Mouse (Mus musculus): ENCODE results near the gene Gm47959.
"Not testable (repeated sequence)": the region's sequence is repeated elsewhere in the genome, so short reads cannot be mapped to it uniquely, and the experiment has no call there.

Gm47959 gene

DNA sequence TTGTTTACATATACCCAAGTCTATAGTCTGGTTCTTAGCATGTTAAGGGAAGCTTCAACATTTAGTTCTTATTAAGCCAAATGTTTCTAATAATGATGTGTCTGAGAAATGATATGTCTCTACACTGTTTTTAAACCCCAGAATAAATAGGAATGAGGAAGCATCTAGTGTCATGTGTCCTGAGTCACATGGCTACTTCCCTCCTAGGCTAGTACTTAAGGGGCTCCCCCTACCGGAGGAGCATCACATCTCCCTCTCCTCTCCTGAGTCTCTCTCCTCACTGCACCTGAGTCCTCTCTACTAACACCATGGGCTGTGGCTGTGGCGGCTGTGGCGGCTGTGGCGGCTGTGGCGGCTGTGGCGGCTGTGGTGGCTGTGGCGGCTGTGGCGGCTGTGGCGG is at the start of gene Gm47959:
Gene Gm47959, plus strand, starts transcription at position 243 of the 400 bp plus-strand sequence.
- DNase-seq (ENCODE audit: low read depth, low spot score), result not testable (repeated sequence)

DNA sequence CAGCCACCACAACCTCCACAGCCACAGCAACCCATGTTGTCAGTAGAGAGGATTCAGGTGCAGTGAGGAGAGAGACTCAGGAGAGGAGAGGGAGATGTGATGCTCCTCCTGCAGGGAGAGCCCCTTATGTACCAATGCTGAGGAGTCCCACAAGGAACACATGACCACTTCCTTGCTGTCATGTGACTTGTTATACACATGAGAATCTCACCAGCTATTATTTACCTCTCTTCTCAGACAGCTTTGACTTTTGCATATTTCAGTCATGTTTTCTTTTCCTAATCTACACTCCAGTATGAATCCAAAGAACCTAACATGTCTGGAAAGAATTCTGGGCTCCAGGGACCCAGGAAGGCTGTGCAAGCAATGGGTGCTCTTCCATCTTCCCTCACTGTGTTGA is 44.4 kb upstream of the Gm47959 start, which contains the start of gene Gm7544:
Gene Gm7544, minus strand, starts transcription at position 101 of the 400 bp plus-strand sequence.
- DNase-seq (ENCODE audit: low read depth, low spot score), result not testable (repeated sequence)

DNA sequence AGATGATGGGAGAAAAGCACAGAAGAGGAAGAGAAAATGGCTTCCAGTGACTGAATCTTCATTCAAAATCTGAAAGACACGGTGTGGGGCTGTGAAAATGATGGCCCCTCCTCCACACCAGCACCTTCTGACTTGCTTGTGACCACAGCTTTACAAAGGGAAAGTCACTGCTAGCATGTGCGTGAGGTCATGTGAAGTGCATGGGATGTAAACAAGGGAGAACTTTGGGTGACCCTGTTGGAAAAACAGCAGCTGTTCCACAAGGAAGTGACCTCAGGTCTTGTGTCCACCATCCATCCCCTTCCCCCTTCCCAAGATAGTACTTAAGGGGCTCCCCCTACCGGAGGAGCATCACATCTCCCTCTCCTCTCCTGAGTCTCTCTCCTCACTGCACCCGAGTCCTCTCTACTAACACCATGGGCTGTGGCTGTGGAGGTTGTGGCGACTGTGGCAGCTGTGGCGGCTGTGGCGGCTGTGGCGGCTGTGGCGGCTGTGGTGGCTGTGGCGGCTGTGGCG is 40.4 kb upstream of the Gm47959 start, which contains the start of gene Gm47955:
Gene Gm47955, plus strand, starts transcription at position 417 of the 516 bp plus-strand sequence.
- no peak for DNase-seq (ENCODE audit: low read depth, low spot score)

DNA sequence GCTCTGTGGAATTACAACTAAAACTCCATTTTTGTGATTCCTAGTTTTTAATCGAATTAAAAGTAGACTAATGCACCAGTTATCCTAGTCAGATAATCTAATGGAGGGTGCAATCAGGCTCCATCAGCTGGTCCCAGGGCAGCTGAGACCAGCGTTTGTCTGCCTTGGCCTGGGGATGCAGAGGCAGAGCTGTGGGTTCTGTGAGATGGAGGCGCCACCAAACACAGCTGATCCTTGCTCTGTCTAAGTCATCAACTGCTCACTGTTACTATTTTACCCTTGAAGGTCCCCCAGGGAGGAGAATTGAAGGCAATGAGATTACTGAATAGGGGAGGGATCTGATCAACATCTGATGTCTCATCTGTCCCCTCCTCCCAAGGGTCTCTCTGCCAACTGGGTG is 33.9 kb upstream of the Gm47959 start:
- no peak for DNase-seq (ENCODE audit: low read depth, low spot score)

DNA sequence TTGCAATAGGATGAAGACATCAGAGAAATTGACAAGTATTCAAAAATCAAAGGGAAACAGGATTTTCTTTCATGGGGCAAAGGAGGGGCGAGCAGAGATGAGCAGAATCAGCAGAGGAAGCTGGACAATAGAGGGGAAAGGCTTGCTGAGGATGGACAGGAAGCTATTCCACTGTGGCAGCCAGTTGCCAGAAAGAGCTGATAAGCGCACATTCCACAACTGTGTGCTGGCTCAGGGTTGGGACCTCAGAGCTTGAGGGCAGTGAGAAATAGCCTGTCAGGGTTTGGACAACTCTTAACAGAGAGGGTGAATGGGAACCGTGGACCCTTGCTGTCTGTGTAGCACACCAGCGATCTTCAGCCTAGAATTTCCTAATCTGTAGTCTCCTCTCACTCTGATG is 28.3 kb upstream of the Gm47959 start:
- DNase-seq (ENCODE audit: low read depth, low spot score), result no peak

DNA sequence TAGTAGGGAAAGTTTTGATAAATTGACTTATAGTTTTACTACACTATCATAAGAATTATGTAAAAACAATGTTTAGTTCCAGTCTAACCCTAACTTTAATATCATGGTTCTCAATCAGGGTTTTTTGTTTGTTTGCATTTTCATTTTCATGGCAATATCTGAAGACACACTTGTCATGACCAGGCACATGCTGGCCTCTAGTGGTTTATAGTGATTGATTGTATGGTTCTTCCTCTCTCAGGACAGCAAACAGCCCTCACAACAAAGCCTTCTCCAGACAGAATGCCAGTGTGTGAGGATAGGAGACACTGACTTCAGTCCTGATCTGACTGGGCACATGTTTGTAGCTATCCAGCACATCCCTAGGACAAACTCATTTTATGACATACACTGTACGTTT is 27.1 kb upstream of the Gm47959 start:
- no peak for DNase-seq (ENCODE audit: low read depth, low spot score)

DNA sequence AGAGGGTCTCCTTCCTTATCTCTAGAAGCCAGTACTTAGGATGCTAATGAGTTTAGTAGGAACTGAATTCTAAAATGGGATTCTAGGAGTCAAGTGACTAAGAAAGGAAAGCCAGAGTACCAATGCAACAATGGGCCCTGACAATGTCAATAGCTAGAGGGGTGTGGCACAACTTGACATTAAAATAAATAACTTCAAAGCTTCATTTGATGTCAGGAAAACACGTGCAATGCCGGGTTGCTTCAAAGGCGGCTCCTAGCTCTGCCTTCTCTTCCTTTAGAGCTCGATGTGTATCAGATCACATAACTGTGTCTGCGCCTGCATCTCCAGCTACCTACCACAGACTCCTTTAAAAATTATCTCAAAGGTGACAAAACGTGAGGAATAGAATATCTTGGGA is 26.4 kb upstream of the Gm47959 start:
- DNase-seq (ENCODE audit: low read depth, low spot score), result no peak

DNA sequence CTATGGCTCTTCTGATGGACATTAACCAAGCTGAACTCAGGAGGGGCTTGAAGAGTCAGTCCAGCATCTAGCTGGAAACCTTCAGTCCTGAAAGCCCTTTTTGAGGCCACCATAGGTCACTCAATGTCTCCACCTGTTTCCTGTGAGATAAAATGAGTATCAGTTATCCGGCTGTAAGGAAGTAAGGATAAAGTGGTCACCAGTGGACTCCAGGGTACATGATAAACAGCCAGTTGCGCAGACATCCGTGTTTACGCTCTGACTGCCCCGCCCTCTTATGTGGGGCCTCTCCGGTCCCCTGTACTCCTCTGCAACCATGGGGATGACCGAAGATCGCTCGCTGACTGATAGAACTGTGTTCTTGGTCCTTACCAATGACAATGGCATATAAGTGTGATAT is 26.0 kb upstream of the Gm47959 start:
- DNase-seq (ENCODE audit: low read depth, low spot score), result no peak

DNA sequence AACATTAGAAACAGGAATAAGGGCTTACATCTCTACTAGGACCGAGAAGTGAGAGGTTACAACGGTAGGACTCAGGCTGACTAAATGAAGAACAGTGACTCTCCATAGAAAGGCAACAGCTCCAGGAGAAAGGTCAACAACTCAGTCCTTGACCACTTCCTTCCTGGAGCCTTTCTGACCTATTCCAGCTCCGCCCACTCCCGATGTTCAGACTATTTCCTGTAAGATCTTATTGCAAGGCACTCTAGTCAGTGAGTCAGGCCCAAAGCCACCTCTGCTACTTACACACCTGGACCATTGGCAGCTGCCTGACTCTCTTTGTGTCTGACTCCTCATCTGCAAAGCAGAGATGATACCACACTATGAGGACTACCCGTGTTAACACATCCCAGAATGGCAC is 24.6 kb upstream of the Gm47959 start:
- DNase-seq (ENCODE audit: low read depth, low spot score), result no peak

DNA sequence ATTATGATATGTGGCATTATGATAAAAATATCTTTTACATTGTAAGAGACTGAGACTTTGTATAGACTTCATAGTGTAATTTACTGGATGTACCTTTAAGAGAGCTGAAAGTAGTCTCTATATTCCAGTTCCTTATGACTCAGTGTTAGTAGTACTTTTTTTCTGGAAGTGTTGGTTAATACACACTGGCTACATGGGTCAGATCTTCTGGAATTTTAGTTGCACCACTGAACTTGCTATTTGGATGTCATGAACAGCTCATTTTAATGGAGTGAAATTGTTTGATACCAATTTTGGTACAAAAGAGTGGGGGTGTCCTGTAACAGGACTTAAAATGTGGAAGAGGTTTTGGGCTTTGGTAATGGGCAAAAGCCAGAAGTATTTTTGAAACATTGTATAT is 22.5 kb upstream of the Gm47959 start:
- DNase-seq (ENCODE audit: low read depth, low spot score), result no peak

DNA sequence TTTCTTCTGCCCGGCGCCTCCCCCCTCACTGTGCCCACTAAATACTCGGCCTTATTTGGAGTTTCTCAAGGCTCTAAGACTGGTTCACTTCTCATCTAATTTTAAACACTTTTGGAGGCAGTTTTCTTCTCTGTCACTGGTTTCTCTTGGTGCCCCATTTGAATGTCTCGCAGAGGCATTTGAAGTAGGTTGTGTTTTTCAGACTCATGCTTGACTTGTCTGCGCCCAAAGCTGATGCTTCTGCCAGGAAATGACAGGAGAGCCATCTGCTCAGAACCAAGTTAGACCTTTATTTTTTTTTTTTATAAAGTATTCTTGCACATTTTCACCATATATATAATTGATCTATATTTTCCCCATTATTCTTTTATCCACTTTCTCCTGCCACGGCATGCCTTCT is 13.6 kb upstream of the Gm47959 start:
- DNase-seq (ENCODE audit: low read depth, low spot score), result no peak

DNA sequence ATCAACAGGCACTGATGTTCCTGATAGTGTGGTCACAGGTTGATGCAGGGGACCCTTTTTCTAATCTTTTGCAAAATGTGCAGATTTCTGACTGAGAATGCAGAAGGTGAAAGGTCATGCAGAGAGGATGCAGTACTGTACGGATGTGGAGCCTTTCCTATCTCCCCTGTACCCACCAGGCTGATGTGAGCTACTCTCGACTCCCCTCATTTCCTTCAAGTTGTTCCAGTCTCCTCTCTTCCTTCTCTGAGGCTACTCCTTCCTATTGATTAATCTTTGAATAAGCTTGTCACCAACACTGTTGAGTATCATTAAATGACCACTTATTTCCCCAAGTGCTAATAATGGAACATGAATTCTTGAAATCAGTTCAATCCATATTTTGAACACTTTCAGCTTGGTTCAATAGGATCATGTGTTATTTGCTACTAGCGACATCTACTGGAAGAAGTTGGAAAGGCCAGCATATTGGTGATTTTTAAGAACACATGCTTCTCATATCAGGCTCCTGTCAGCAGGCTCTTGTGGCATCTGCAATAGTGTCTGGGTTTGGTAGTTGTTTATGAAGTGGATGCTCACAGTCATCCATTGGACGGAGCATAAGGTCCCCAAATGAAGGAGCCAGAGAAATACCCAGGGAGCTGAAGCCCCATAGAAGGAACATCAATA is 12.7 kb upstream of the Gm47959 start:
- DNase-seq (ENCODE audit: low read depth, low spot score), result peak; percentile 43

DNA sequence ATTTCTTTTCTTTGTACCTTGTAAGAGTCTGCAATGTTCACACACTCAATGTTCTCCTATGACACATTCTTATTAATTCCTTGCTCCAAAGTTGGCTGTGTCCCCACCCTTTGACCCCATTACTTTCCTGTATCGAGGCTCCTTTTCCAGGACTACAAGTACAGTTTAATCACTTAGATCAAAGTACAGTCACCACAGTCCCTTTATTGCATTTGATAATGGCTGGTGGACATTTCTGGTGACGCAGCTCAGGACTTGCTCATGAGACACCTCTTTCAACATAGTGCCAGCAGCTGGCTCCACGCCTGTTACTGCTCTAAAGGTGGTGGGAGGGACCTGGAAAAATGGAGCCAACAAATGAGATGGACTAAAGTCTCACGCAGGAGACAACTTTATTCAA is 9.3 kb upstream of the Gm47959 start:
- DNase-seq (ENCODE audit: low read depth, low spot score), result no peak

DNA sequence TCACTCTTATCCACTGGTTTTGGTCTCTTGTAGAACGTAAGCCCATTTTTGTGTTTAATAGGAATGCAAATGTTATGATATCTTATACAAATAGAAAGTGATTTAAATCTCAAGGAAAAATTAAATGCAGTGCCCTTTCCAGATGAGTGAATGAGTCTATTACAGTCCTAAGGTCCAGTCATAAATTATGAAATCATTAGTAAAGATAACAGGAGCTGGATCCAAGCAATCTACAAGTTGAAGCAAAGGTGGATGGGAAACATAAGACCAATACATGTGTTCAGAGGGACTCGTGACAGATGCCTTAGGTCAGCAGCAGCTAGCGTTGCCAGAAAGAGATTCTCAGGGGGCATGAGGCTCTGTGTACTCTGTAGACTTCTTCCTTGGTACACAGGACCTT is 8.8 kb upstream of the Gm47959 start:
- no peak for DNase-seq (ENCODE audit: low read depth, low spot score)

DNA sequence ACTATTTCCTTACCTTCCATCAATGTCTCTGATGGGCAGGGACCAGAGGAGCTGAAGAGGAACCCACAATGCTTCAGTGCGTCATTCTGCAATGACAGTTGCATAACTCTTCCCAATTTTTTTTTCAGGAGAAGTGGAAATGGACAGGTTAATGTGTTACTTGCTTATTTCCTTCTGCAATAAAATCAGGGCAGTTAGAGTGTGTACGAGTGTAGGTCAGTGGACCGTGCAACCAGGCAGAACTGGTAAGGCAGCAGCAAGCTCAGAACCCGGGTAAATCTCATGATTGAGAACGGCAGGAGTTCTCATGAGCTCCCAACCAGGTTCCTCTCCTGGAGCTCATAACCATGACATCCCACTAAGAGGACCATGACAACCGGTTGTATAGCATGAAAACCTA is 8.3 kb upstream of the Gm47959 start:
- DNase-seq (ENCODE audit: low read depth, low spot score), result no peak

DNA sequence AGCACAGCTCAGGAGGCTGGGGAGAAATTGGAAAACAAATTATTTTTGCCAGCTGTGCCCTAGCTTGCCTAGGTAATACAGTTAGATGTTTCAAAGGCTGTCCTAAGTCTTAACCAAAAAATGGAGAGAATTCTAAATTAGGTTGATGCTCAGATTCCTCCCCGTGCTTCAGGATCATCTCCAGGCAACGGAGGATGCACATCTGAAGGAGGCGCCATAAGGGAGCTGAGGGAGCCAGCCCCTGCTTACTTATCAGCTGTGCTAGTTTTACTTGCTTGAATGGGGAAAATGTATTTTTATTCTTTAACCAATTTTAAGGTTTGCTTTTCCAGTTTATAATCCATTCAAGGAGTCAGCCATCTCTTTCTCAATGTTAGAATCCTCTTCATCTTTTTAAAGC is 6.4 kb upstream of the Gm47959 start:
- no peak for DNase-seq (ENCODE audit: low read depth, low spot score)

DNA sequence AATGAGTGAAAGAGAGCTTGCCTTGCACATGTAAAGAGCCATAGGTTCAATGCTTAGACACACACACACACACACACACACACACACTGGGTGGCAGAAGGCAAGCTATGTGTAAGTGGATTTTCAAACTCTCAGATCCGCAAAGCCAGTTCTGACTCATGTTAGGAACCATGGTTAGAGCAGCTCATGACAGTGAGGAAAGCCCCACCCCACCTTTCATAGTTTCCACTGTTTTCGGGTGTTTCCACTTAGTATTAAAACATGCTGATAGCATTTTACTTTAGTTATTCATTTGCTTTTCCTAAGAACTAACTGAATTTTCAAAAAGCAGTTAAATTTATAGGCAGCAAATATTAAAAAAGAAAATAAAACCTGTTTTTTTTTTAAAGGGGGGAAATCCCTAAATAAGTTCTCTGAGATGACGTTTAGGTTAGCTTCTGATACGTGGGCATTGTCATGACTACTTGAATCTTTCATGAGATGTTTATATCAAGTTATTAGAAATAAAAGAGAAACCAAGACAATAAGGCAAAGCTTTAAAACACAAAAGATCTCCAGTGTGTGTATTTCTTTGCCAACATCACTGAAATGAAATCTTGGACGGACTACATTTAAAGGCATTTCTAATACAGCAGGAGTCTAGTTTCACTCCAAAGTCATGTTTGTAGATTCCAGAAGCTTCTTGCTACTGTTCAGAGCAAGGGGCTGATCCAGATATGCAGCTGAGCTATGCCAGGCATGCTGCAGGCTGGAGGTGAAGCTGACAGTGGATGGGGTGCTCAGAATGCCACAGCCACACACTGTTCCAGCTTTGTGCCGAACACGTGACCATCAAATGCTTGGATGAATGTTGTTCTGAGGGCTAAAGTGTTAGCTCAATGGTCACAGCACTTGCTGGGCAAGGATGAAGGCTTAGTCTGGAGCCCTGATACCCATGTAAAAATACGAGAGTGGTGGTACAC is 6.2 kb downstream of the Gm47959 start:
- DNase-seq (ENCODE audit: low read depth, low spot score), result no peak

DNA sequence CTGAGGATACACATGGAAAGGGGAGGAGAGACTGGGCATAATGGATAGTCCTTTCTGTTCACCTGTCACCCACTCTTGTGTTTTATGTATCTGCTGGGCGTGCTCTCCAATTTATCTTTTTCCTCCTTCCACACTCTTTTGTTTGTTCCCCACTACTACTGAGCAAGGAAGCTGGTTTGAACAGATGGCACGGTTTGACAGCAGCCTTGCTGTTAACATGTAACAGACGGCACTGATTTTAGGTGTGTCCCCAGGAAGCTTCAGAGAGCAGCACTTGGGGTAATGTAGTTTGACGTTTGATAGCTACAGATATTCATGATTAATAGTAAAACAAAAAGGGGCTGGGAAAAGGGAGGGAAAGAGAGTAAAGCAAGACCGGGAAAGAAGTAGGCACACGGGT is 7.1 kb downstream of the Gm47959 start:
- no peak for DNase-seq (ENCODE audit: low read depth, low spot score)

DNA sequence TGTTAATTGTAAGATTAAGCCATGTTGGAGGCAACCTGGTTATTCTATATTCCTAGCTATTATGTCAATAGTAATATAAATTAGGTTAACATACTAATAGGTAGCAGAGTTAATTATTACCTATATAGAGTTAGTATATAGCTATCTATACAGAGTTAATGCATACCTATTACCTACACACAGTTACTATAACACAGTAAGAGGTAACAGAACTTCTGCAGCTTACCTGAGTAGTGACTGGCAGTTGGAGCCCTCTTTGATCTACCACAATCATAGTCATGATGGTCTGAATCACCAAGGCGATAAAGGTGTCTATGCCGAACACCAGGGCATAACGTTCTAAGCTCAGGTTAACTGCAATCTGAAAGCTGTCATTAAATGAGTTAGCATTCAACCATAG is 14.1 kb downstream of the Gm47959 start:
- no peak for DNase-seq (ENCODE audit: low read depth, low spot score)

DNA sequence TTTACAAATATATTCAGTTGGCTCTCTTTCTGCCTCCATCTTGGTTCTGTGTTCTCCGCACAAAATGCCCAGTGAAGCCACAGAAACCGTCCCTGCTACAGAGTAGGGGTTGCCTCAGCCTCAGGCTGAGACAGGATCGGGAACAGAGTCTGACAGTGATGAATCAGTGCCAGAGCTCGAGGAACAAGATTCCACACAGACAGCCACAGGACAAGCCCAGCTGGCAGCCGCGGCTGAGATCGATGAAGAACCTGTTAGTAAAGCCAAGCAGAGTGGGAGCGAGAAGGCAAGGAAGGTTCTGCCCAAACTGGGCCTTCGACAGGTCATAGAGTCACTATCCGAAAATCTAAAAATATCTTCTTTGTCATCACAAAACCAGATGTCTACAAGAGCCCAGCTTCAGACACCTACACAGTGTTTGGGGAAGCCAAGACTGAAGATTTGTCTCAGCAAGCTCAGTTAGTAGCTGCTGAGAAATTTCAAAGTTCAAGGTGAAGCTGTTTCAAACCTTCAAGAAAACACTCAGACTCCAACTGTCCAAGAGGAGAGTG is 15.1 kb downstream of the Gm47959 start:
- no peak for DNase-seq (ENCODE audit: low read depth, low spot score)

DNA sequence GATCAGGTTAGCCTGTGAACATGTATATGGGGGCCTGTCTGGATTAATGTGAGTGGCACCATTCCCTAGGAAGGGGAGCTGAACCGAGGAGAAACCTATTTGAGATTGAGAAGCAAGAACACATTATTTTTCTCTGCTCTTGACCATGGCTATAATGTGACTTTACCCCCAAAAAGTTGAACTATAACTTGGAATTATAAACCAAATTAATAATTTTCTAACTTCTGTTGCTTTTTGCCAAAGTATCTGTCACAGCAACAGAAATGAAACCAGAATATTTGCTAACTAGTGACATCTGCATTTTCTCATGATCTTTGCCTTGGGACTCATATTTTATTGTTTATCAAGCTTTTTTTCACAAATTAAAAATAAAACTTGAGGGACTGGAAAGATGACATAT is 16.2 kb downstream of the Gm47959 start:
- no peak for DNase-seq (ENCODE audit: low read depth, low spot score)

DNA sequence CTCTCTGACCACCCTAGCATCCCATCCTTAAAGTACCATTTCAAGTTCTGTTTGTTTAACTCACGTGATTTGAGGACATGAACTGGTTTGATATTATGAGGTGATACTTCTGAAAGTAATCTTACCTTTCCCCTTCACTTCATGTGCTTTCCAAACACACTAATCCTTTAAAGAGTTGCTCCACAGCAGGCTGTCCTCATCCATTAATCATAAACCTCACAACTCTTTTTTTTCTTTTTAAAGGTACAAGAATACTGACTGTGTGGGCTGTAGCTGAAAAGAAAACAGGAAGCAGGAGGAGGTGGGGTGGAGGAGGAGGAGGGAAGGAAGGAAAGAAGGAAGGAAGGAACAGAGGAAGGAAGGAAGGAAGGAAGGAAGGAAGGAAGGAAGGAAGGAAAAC is 31.6 kb downstream of the Gm47959 start:
- DNase-seq (ENCODE audit: low read depth, low spot score), result no peak

All from retina, postnatal 7 days (tissue).